Mouse (Mus musculus) hematopoietic stem cell, adult 5-6 weeks (primary cell): ENCODE results near the gene Rab43. TPM values are rescaled to one million over a fixed set of nuclear protein-coding genes. Genes with fewer than 3 reads are reported as not detected.

Experiments used
- ATAC-seq, 2 experiments: fragments of 125-278 bp in 1 of 2; replicated peaks in 1 of 2; 2 replicates each; pipeline ENCODE4 v1.8.0; 2016 to 2017; ENCODE audit warnings: inconsistent platforms in 2 of 2, mild to moderate bottlenecking in 2 of 2, moderate number of reproducible peaks in 2 of 2, low read depth in 1 of 2, moderate TSS enrichment in 1 of 2; ENCODE audit not compliant: low FRiP score in 2 of 2, poor library complexity in 2 of 2, severe bottlenecking in 2 of 2, insufficient read depth in 1 of 2, low TSS enrichment in 1 of 2
- total RNA-seq: library from RNA; stranded (forward); fragments of 172-1452, 232-1000 nt; gene quantifications from 2 replicates; pipeline ENCODE4 v1.2.3, GENCODE M21; 2017

Gene Rab43
- 17.5 and 27.6 TPM in 2 replicates for total RNA-seq

- ATAC-seq: peak; percentile 75 to 81
Observed at GRCm38 (mm10) chr6:87811675-87812338, at the start of gene Rab43. Gene Rab43, minus strand, starts transcription at chr6:87812164.

GRCm38 (mm10) chr6:87857071-87857470 is 45.1 kb upstream of the Rab43 start:
- ATAC-seq: no peak

GRCm38 (mm10) chr6:87853446-87853845 is 41.5 kb upstream of the Rab43 start:
- ATAC-seq: no peak

- ATAC-seq: no peak
Observed at GRCm38 (mm10) chr6:87851871-87852270, 39.9 kb upstream of the Rab43 start.

GRCm38 (mm10) chr6:87850900-87851614 is 39.1 kb upstream of the Rab43 start, which contains the start of gene Cnbp:
Gene Cnbp, minus strand, starts transcription at chr6:87851106.
- peak; percentile 91 to 96 for ATAC-seq

- ATAC-seq: no peak
Observed at GRCm38 (mm10) chr6:87850155-87850899, 38.4 kb upstream of the Rab43 start.

- no peak for ATAC-seq
Observed at GRCm38 (mm10) chr6:87849780-87850154, 37.8 kb upstream of the Rab43 start.

- ATAC-seq: no peak
Observed at GRCm38 (mm10) chr6:87846813-87847212, 34.8 kb upstream of the Rab43 start.

GRCm38 (mm10) chr6:87845031-87845695 is 33.2 kb upstream of the Rab43 start:
- ATAC-seq: no peak

- no peak for ATAC-seq
Observed at GRCm38 (mm10) chr6:87842254-87842653, 30.3 kb upstream of the Rab43 start.

- no peak for ATAC-seq
Observed at GRCm38 (mm10) chr6:87841635-87842034, 29.7 kb upstream of the Rab43 start.

GRCm38 (mm10) chr6:87839797-87840341 is 27.9 kb upstream of the Rab43 start:
- no peak for ATAC-seq

GRCm38 (mm10) chr6:87838551-87839197 is 26.7 kb upstream of the Rab43 start, which contains the start of gene Isy1:
Gene Isy1, minus strand, starts transcription at chr6:87838798.
- ATAC-seq: peak; percentile 95 to 97

GRCm38 (mm10) chr6:87835695-87836094 is 23.7 kb upstream of the Rab43 start, which contains the start of gene Gm45140:
Gene Gm45140, minus strand, starts transcription at chr6:87835795.
- no peak for ATAC-seq

- ATAC-seq: no peak
Observed at GRCm38 (mm10) chr6:87820366-87820765, 8.4 kb upstream of the Rab43 start.

- ATAC-seq: no peak
Observed at GRCm38 (mm10) chr6:87814486-87814885, 2.5 kb upstream of the Rab43 start.

GRCm38 (mm10) chr6:87812656-87813055 is 692 bp upstream of the Rab43 start:
- ATAC-seq: no peak
